Mouse (Mus musculus): ENCODE data around the gene Atad3a. TPM values are rescaled to one million over a fixed set of nuclear protein-coding genes. Genes with fewer than 3 reads are reported as not detected.

Atad3a gene
- polyA plus RNA-seq, 1 experiment: 59.9 TPM

DNA sequence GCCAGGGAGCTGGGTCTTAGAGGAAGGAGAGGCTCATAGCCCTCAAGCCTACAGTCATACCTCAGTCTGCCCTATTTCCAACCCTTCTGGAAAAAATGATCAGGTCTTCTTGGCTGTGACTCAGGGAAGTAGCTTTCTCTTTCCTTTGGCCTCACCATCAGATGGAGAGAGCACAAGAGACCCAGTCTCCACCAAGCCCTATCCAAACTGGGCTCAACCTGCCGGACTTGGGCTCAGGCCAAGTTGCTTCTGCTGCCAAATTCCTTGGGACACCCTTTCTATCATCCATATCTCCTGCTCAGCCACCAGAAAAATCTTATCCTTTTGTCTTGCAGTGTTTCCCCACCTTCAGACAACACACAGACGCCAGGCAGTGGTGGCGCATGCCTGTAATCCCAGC lies 15.0 kb upstream of the Atad3a start:
- TF ChIP-seq CTCF (IDR thresholded peaks at IDR 0.05; ENCODE audit: extremely low read depth, insufficient read depth, insufficient read length, insufficient replicate concordance) (no peak), POLR2A (IDR thresholded peaks at IDR 0.05; ENCODE audit: low read depth, low read length) (no peak)
- no peak overlapping the region for H3K4me3 ChIP-seq (ENCODE audit: extremely low read depth, insufficient read depth, insufficient read length)
- no peaks in the 10 kb centered on the region for H3K27me3 ChIP-seq (ENCODE audit: control insufficient read depth, insufficient read depth, low read length)
- H3K4me1 ChIP-seq (ENCODE audit: control insufficient read depth, insufficient read depth, insufficient read length): peaks cover 13% of the 10 kb centered on the region
- H3K36me3 ChIP-seq (ENCODE audit: control insufficient read depth, insufficient read depth, low read length): no peaks in the 10 kb centered on the region
- no peak for DNase-seq (ENCODE audit: low read depth in 1 of 2, low spot score in 2 of 2)
- 80% methylated on average over 3 of the region's 3 CpGs for WGBS
- H3K27ac ChIP-seq (ENCODE audit: insufficient read depth, low read length): peak overlapping the region; percentile 9

DNA sequence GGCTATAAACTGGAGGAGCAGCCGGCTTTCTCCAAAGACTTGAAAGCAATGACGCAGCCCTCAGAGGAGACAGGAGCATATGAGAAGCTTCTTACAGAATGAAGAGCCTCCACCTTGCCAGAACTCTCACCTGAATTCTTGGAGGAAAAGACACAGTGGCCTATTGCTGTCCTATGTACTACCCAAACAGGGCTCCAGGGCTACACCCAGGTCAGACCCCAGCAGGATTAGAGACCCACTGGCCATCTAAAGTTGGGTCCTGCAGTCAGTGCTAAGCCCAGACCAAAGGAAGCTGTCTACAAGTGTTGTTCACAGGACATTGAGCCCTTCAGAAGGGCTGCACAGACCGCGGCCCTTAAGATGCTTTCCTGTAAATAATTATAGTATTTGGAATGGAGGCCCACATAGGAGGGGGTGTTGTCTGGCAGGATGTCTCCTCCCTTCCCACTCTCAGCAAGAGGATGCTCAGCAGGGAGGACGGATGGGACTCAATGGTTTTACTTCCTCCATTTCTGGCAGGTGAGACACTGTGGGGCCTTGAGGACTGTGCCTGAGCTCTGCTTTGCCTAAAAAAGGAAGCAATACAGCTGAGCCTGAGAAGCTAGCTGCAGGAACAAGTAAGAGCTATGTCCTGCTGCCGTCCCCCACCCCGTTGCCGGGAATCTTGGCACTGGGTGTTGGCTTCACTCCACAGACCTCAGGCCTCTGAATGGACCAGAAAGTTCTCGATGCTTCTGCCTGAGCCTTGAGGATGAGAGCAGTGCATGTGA lies 14.3 kb upstream of the Atad3a start:
- 24% methylated on average over 9 of the region's 9 CpGs for WGBS
- H3K27ac ChIP-seq (ENCODE audit: insufficient read depth, low read length): peak overlapping the region; percentile 45

DNA sequence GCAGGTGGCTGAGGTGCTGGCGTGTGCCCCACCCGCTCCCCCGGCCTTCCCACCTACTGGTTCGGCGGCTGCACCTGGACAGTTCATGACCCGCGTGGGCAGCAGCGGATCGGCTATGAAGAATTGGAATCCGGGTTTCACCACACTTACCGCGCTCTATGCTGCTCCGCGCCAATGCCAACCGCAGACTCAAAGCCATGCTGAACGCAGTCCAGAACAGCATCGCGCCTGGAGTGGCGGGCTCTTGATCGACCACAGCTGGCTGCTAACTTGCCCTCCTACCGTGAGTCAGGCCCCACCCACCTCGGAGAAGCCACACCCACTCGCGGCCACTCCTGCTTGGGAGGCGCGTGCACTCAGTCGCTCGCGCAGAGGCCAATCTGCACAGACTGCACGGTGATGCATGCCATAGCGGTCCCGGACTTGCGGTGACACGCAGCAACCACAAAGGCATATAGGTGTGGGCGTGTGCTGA lies 13.4 kb upstream of the Atad3a start, which contains the start of gene Vwa1:
Gene Vwa1, minus strand, starts transcription at position 419 of the 475 bp plus-strand sequence.
- H3K4me1 ChIP-seq (ENCODE audit: control insufficient read depth, insufficient read depth, insufficient read length): peaks cover 17% of the 10 kb centered on the region
- TF ChIP-seq POLR2A (IDR thresholded peaks at IDR 0.05; ENCODE audit: low read depth, low read length): peak; percentile 1; the same call in 1 of the 2 replicates
- TF ChIP-seq CTCF (IDR thresholded peaks at IDR 0.05; ENCODE audit: extremely low read depth, insufficient read depth, insufficient read length, insufficient replicate concordance): no peak
- peak; percentile 25 to 81 for DNase-seq (ENCODE audit: low read depth in 1 of 2, low spot score in 2 of 2)
- WGBS: 1% methylated on average over 35 of the region's 35 CpGs
- H3K27ac ChIP-seq (ENCODE audit: insufficient read depth, low read length): peak within 1 kb of the TSS; percentile 45
- peak within 1 kb of the TSS; percentile 28; the same call in 1 of the 2 replicates for H3K4me3 ChIP-seq (ENCODE audit: extremely low read depth, insufficient read depth, insufficient read length)
- no peaks in the 10 kb centered on the region for H3K36me3 ChIP-seq (ENCODE audit: control insufficient read depth, insufficient read depth, low read length)
- H3K27me3 ChIP-seq (ENCODE audit: control insufficient read depth, insufficient read depth, low read length): no peaks in the 10 kb centered on the region

More for the DNA sequence above, 14.3 kb upstream of the Atad3a start:
- Histone ChIP-seq H3K4me1 (ENCODE audit: control insufficient read depth, insufficient read depth, insufficient read length) (peaks cover 17% of the 10 kb centered on the region), H3K36me3 (ENCODE audit: control insufficient read depth, insufficient read depth, low read length) (no peaks in the 10 kb centered on the region), H3K27me3 (ENCODE audit: control insufficient read depth, insufficient read depth, low read length) (no peaks in the 10 kb centered on the region), H3K4me3 (ENCODE audit: extremely low read depth, insufficient read depth, insufficient read length) (no peak overlapping the region)
- peak in 1 of 2 experiments; percentile 38 for DNase-seq (ENCODE audit: low read depth in 1 of 2, low spot score in 2 of 2)
- TF ChIP-seq CTCF (IDR thresholded peaks at IDR 0.05; ENCODE audit: extremely low read depth, insufficient read depth, insufficient read length, insufficient replicate concordance) (no peak), POLR2A (IDR thresholded peaks at IDR 0.05; ENCODE audit: low read depth, low read length) (no peak)

DNA sequence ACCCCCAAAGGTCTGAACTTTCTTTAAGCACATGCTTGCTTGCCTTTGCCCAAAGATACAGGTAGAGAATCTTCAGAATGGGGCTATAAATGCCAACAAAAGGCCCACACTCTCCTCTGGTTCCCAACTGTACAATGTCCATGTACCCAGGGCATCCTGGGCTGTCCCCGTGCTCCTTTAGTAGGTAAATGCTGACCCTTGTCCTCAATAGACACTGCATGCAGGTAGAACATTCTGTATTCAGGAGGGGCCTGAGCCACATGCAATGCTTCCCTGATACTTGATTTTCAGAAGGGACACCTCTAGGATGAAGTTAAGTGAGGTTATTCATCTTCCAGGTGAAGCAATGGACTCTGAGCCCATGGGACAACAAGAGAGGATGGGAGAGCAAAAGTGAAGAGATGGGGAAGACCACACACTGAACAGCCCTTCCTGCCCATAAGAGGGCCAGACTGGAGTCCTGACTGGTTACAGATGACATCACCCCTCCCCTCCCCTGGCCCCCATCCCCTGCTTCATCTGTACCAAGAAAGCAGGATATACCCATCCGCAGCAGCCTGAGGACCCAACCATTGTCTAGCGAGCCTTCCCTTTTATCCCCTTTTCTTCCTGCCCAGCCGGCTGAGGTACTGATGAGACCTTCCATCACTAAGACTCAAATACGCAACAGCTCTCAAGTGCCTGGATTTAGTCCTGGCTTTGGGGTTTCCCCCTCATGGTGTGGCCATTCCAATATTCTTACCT lies 12.6 kb upstream of the Atad3a start:
- no peak for DNase-seq (ENCODE audit: low read depth in 1 of 2, low spot score in 2 of 2)
- Histone ChIP-seq H3K36me3 (ENCODE audit: control insufficient read depth, insufficient read depth, low read length) (no peaks in the 10 kb centered on the region), H3K4me1 (ENCODE audit: control insufficient read depth, insufficient read depth, insufficient read length) (peaks cover 17% of the 10 kb centered on the region), H3K4me3 (ENCODE audit: extremely low read depth, insufficient read depth, insufficient read length) (peak overlapping the region; percentile 10; the same call in 1 of the 2 replicates), H3K27ac (ENCODE audit: insufficient read depth, low read length) (no peak overlapping the region), H3K27me3 (ENCODE audit: control insufficient read depth, insufficient read depth, low read length) (no peaks in the 10 kb centered on the region)
- no peak for TF ChIP-seq POLR2A (IDR thresholded peaks at IDR 0.05; ENCODE audit: low read depth, low read length)
- no peak for TF ChIP-seq CTCF (IDR thresholded peaks at IDR 0.05; ENCODE audit: extremely low read depth, insufficient read depth, insufficient read length, insufficient replicate concordance)
- WGBS: 54% methylated on average over 5 of the region's 5 CpGs

DNA sequence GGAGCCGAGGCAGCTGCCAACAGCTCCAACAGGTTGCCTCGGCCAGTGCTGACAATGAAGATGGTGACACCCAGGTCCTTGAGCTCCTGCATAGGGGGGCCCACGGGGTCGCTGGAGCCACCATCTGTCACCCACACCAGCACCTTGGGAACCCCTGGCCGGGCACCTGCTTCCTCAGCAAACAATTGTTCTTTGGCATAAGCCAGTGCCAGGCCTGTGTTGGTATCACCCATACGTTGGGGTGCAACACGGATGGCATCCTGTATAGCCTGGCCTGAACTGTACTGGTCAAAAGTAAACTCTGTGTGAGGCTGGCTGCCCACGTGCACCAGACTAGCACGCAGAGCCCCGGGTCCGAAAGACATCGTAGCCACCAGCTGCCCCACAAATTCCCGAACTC lies 11.9 kb upstream of the Atad3a start:
- Histone ChIP-seq H3K36me3 (ENCODE audit: control insufficient read depth, insufficient read depth, low read length) (no peaks in the 10 kb centered on the region), H3K4me1 (ENCODE audit: control insufficient read depth, insufficient read depth, insufficient read length) (peaks cover 17% of the 10 kb centered on the region), H3K27ac (ENCODE audit: insufficient read depth, low read length) (no peak overlapping the region), H3K27me3 (ENCODE audit: control insufficient read depth, insufficient read depth, low read length) (no peaks in the 10 kb centered on the region), H3K4me3 (ENCODE audit: extremely low read depth, insufficient read depth, insufficient read length) (no peak overlapping the region)
- no peak for DNase-seq (ENCODE audit: low read depth in 1 of 2, low spot score in 2 of 2)
- 92% methylated on average over 13 of the region's 13 CpGs for WGBS
- TF ChIP-seq CTCF (IDR thresholded peaks at IDR 0.05; ENCODE audit: extremely low read depth, insufficient read depth, insufficient read length, insufficient replicate concordance) (no peak), POLR2A (IDR thresholded peaks at IDR 0.05; ENCODE audit: low read depth, low read length) (no peak)

DNA sequence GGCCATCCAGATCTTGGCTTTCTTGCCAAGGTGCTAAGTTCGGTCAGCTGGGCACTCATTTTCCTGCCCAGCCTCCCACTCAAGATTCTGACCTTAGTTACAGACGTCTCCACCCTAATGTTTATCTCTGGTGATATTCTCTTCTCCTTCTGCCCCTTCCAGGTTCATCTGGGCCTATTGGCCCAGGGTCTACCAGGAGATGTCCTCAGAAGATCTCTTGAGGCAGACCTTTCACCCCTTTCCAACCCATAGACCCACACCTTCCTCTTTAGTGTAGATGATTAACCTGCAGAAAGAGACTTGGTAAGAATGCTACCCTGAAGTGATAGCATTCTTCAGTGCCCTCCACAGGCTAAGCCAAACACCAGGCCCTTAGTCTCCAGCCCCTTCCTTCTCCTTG lies 10.8 kb upstream of the Atad3a start:
- Histone ChIP-seq H3K4me1 (ENCODE audit: control insufficient read depth, insufficient read depth, insufficient read length) (peaks cover 17% of the 10 kb centered on the region), H3K27ac (ENCODE audit: insufficient read depth, low read length) (no peak overlapping the region)

More for the DNA sequence above, 10.8 kb upstream of the Atad3a start:
- WGBS: 89% methylated on average over 2 of the region's 2 CpGs
- Histone ChIP-seq H3K36me3 (ENCODE audit: control insufficient read depth, insufficient read depth, low read length) (no peaks in the 10 kb centered on the region), H3K27me3 (ENCODE audit: control insufficient read depth, insufficient read depth, low read length) (no peaks in the 10 kb centered on the region), H3K4me3 (ENCODE audit: extremely low read depth, insufficient read depth, insufficient read length) (no peak overlapping the region)
- TF ChIP-seq POLR2A (IDR thresholded peaks at IDR 0.05; ENCODE audit: low read depth, low read length) (no peak), CTCF (IDR thresholded peaks at IDR 0.05; ENCODE audit: extremely low read depth, insufficient read depth, insufficient read length, insufficient replicate concordance) (no peak)
- no peak for DNase-seq (ENCODE audit: low read depth in 1 of 2, low spot score in 2 of 2)

Data from spleen, adult 2 months (tissue).